ENCODE assay signal across 13 mouse cellular contexts in the genomic region with DNA sequence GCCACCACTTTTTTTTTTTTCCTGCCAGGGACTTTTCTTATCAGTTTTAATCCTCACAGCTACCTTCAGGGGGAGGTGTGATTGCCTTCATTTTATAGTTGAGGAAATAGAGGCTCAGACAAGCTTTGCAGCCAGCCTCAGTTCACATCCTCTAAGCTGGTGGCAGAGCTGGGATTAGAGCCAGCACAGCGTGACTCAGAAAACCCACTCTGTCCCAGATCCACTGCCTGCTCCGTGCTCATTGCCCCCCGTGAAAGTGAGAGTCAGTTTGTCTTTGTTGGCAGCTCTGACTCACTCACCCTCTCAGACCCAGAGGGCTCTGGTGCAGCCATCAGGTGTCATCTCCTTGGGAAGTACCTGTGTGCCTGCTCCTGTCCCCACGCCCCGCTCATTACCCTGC. TPM values are rescaled to one million over a fixed set of nuclear protein-coding genes. Genes with fewer than 3 reads are reported as not detected.
DNase-seq lines count a peak whose midpoint lies in the region; ATAC-seq and TF ChIP-seq lines count a peak whose summit lies in the region.
"Had no signal": no experiment of that assay in that cellular context is flagged by ENCODE, and none has a peak within 500 bp of the region (broad histone marks: within the 10 kb centered on the region; RNA-seq: fewer than 3 reads in every experiment).

No protein-coding gene starts in this region.

- no peaks in the 10 kb centered on the region for H3K79me2 ChIP-seq in heart, adult 2 months (replicated peaks; ENCODE audit: control insufficient read depth, insufficient read depth, low read length)

- no peak for ATAC-seq in forebrain, embryonic 14.5 days
- no peak for ATAC-seq in forebrain, embryonic 15.5 days (replicated peaks)
- ATAC-seq in intestine, embryonic 16.5 days, result no peak

- no peaks in the 10 kb centered on the region for H3K4me1 ChIP-seq in forebrain, embryonic 14.5 days (ENCODE audit: control insufficient read depth, insufficient read depth, low read length)
- H3K4me1 ChIP-seq in forebrain, embryonic 15.5 days, result no peaks in the 10 kb centered on the region
- no peaks in the 10 kb centered on the region for H3K4me1 ChIP-seq in intestine, embryonic 16.5 days (ENCODE audit: control insufficient read depth, insufficient read depth, low read length)
- no peaks in the 10 kb centered on the region for H3K4me1 ChIP-seq in heart, adult 2 months (ENCODE audit: control insufficient read depth, insufficient read depth, low read length)
- H3K4me1 ChIP-seq: liver, embryonic 15.5 days; stomach, embryonic 15.5 days had no signal

- TF ChIP-seq POLR2A in heart, adult 2 months (IDR thresholded peaks at IDR 0.05; ENCODE audit: insufficient read depth, low read depth, low read length), result no peak

- no peak overlapping the region for H3K9ac ChIP-seq in forebrain, embryonic 14.5 days (ENCODE audit: low read length)
- H3K9ac ChIP-seq in forebrain, embryonic 15.5 days (replicated peaks), result no peak overlapping the region
- H3K9ac ChIP-seq in intestine, embryonic 16.5 days (ENCODE audit: low read depth, low read length), result no peak overlapping the region
- H3K9ac ChIP-seq in heart, adult 2 months (ENCODE audit: low read depth, low read length), result no peak overlapping the region
- H3K9ac ChIP-seq: liver, embryonic 15.5 days; stomach, embryonic 15.5 days had no signal

- no peaks in the 10 kb centered on the region for H3K27me3 ChIP-seq in forebrain, embryonic 14.5 days (replicated peaks; ENCODE audit: control insufficient read depth, insufficient read depth, low read length)
- no peaks in the 10 kb centered on the region for H3K27me3 ChIP-seq in forebrain, embryonic 15.5 days
- H3K27me3 ChIP-seq in intestine, embryonic 16.5 days (replicated peaks; ENCODE audit: control insufficient read depth, insufficient read depth, low read length), result no peaks in the 10 kb centered on the region
- no peaks in the 10 kb centered on the region for H3K27me3 ChIP-seq in heart, adult 2 months (ENCODE audit: control insufficient read depth, insufficient read depth, low read length)
- H3K27me3 ChIP-seq: liver, embryonic 15.5 days; stomach, embryonic 15.5 days had no signal

- no peak overlapping the region for H3K27ac ChIP-seq in forebrain, embryonic 14.5 days (ENCODE audit: low read depth, low read length)
- H3K27ac ChIP-seq in forebrain, embryonic 15.5 days (replicated peaks), result no peak overlapping the region
- no peak overlapping the region for H3K27ac ChIP-seq in intestine, embryonic 16.5 days (ENCODE audit: low read length)
- no peak overlapping the region for H3K27ac ChIP-seq in heart, adult 2 months
- H3K27ac ChIP-seq: liver, embryonic 15.5 days; stomach, embryonic 15.5 days had no signal

- no peak for TF ChIP-seq CTCF in heart, adult 2 months (IDR thresholded peaks at IDR 0.05)

- H3K9me3 ChIP-seq in forebrain, embryonic 14.5 days (replicated peaks; ENCODE audit: control insufficient read depth, low read length), result no peaks in the 10 kb centered on the region
- no peaks in the 10 kb centered on the region for H3K9me3 ChIP-seq in forebrain, embryonic 15.5 days
- no peaks in the 10 kb centered on the region for H3K9me3 ChIP-seq in intestine, embryonic 16.5 days (ENCODE audit: control insufficient read depth, low read length)
- H3K9me3 ChIP-seq: liver, embryonic 15.5 days; stomach, embryonic 15.5 days had no signal

- no peak for TF ChIP-seq EP300 in heart, adult 2 months (IDR thresholded peaks at IDR 0.05; ENCODE audit: insufficient read depth, low read depth, low read length)

- intact Hi-C loops in heart, adult 2 months (cut with DNase I), result no loop called here

- no peak overlapping the region for H3K4me2 ChIP-seq in forebrain, embryonic 14.5 days (ENCODE audit: low read length)
- no peak overlapping the region for H3K4me2 ChIP-seq in forebrain, embryonic 15.5 days (replicated peaks)
- no peak overlapping the region for H3K4me2 ChIP-seq in intestine, embryonic 16.5 days (ENCODE audit: low read depth, low read length)
- H3K4me2 ChIP-seq: liver, embryonic 15.5 days; stomach, embryonic 15.5 days had no signal

- DNase-seq in forebrain, embryonic 14.5 days (ENCODE audit: low spot score), result peak; percentile 5
- peak; percentile 62 to 67 for DNase-seq in frontal cortex, postnatal 36 days (ENCODE audit: low spot score in 2 of 2)
- peak; percentile 13 to 57 for DNase-seq in left cerebral cortex, adult 9 months (ENCODE audit: low spot score in 2 of 2)
- peak; percentile 54 for DNase-seq in telencephalon, adult 2 months (ENCODE audit: low read depth, low spot score)
- no peak for DNase-seq in urinary bladder, postnatal 14 days (ENCODE audit: low spot score)
- no peak for DNase-seq in heart, adult 2 months
- DNase-seq: embryo, embryonic 11 days; gastrocnemius, postnatal 25 days; kidney, adult 11 months had no signal

- no peak overlapping the region for H3K4me3 ChIP-seq in forebrain, embryonic 14.5 days (ENCODE audit: low read depth, low read length)
- no peak overlapping the region for H3K4me3 ChIP-seq in forebrain, embryonic 15.5 days
- H3K4me3 ChIP-seq in intestine, embryonic 16.5 days (ENCODE audit: low read length), result no peak overlapping the region
- no peak overlapping the region for H3K4me3 ChIP-seq in heart, adult 2 months
- H3K4me3 ChIP-seq: liver, embryonic 15.5 days; stomach, embryonic 15.5 days had no signal

- H3K36me3 ChIP-seq in forebrain, embryonic 14.5 days (ENCODE audit: control insufficient read depth, insufficient read depth, low read length), result no peaks in the 10 kb centered on the region
- no peaks in the 10 kb centered on the region for H3K36me3 ChIP-seq in forebrain, embryonic 15.5 days
- H3K36me3 ChIP-seq in intestine, embryonic 16.5 days (ENCODE audit: control insufficient read depth, insufficient read depth, low read length), result no peaks in the 10 kb centered on the region
- H3K36me3 ChIP-seq in heart, adult 2 months (ENCODE audit: control insufficient read depth, insufficient read depth, low read length), result no peaks in the 10 kb centered on the region
- H3K36me3 ChIP-seq: liver, embryonic 15.5 days; stomach, embryonic 15.5 days had no signal

- WGBS in forebrain, embryonic 14.5 days, result 55% methylated on average over 5 of the region's 5 CpGs
- WGBS in forebrain, embryonic 15.5 days, result 49% methylated on average over 5 of the region's 5 CpGs
- 52% methylated on average over 5 of the region's 5 CpGs for WGBS in intestine, embryonic 16.5 days
- 29% methylated on average over 5 of the region's 5 CpGs for WGBS in heart, adult 2 months

RNA-seq across cellular contexts. Expression of gene Sdk1, which starts 34.2 kb away (rescaled TPM):
- 1.1 and 1.2 TPM in 2 replicates for polyA plus RNA-seq in forebrain, embryonic 14.5 days (2014; fragmentation: Nextera tagmentation; extraction: Ambion mirVana)
- polyA plus RNA-seq in forebrain, embryonic 15.5 days (2015; fragmentation: Nextera tagmentation; extraction: Ambion mirVana), result 1.5 TPM in 2 replicates
- polyA plus RNA-seq in intestine, embryonic 16.5 days (2015; fragmentation: Nextera tagmentation; extraction: Ambion mirVana), result 1.7 and 2.0 TPM in 2 replicates
- 1 to 10 TPM in 1 of 2 experiments, under 1 TPM in 1; 0.94 to 1.0 TPM for total RNA-seq in heart, adult 2 months (2021)
- 0.33 and 0.94 TPM in 2 replicates for polyA plus RNA-seq in heart, adult 2 months (2012; rRNA removed)

Comparison
In these comparisons a context has a peak if more than half of its experiments do, and no peak if none do; other contexts are left out.
1. DNase-seq: peak in forebrain, embryonic 14.5 days (single experiment), frontal cortex, postnatal 36 days (2 of 2), left cerebral cortex, adult 9 months (2 of 2) and telencephalon, adult 2 months (single experiment); none in urinary bladder, postnatal 14 days (single experiment) and heart, adult 2 months (0 of 2).